Mouse (Mus musculus): Measurements from ENCODE around the gene Adgrg3.

The Adgrg3 gene

GRCm38 (mm10) chr8:95081650-95082049 lies 64.2 kb downstream of the Adgrg3 start:
- no peak for DNase-seq (ENCODE audit: low spot score)

GRCm38 (mm10) chr8:95084261-95084660 lies 66.8 kb downstream of the Adgrg3 start:
- DNase-seq (ENCODE audit: low spot score), result no peak

- DNase-seq (ENCODE audit: low spot score), result no peak
These were observed 67.4 kb downstream of the Adgrg3 start for GRCm38 (mm10) chr8:95084744-95085431.

- DNase-seq (ENCODE audit: low spot score), result no peak
These were observed 68.1 kb downstream of the Adgrg3 start for GRCm38 (mm10) chr8:95085432-95086141.

- DNase-seq (ENCODE audit: low spot score), result no peak
These were observed 76.1 kb downstream of the Adgrg3 start for GRCm38 (mm10) chr8:95093574-95093973.

Measured in left cerebral cortex, adult 11 months (tissue).